Mouse (Mus musculus) lung, postnatal 0 days (tissue): ENCODE measurements at regions not wholly inside any gene's neighbourhood (a gene's known extent, or its start where the extent isn't known, plus 50 kb on each side); places are given as distances from the start of the nearest gene placed in this dataset.

Source experiments
- ATAC-seq: fragments of 200-750 bp; cut with Nextera tagmentation; 2 replicates; pipeline ENCODE4 v1.8.0; 2017; ENCODE audit warnings: moderate library complexity
- DNase-seq: peaks from one replicate; pipeline ENCODE4 v3.0.0-alpha.2; 2016; ENCODE audit warnings: low spot score
- H3K27ac ChIP-seq: fragments of 300-500 bp; sonication (generic); 2 replicates; pipeline ENCODE4 v1.5.1; 2014; ENCODE audit warnings: antibody characterized with exemption, mild to moderate bottlenecking, low read length, mixed read lengths
- H3K27me3 ChIP-seq: fragments of 300-500 bp; sonication (generic); replicated peaks from 2 replicates; pipeline ENCODE4 v1.6.1; 2014; ENCODE audit warnings: low read length, mixed read lengths; ENCODE audit not compliant: insufficient read depth
- H3K36me3 ChIP-seq: fragments of 300-500 bp; sonication (generic); 2 replicates; pipeline ENCODE4 v1.6.1; 2014; ENCODE audit warnings: low read length, mixed read lengths; ENCODE audit not compliant: insufficient read depth
- H3K4me1 ChIP-seq: fragments of 300-500 bp; sonication (generic); 2 replicates; pipeline ENCODE4 v1.6.1; 2014; ENCODE audit warnings: antibody characterized with exemption, low read depth, low read length, mixed read lengths; ENCODE audit not compliant: insufficient read depth
- H3K4me2 ChIP-seq: fragments of 300-500 bp; sonication (generic); replicated peaks from 2 replicates; pipeline ENCODE4 v1.6.1; 2014; ENCODE audit warnings: low read depth, mild to moderate bottlenecking, low read length, moderate library complexity, mixed read lengths
- H3K4me3 ChIP-seq: fragments of 300-500 bp; sonication (generic); 2 replicates; pipeline ENCODE4 v1.5.1; 2014; ENCODE audit warnings: low read depth, low read length
- H3K9ac ChIP-seq: fragments of 300-500 bp; sonication (generic); replicated peaks from 2 replicates; pipeline ENCODE4 v1.6.1; 2014; ENCODE audit warnings: low read depth, mild to moderate bottlenecking
- H3K9me3 ChIP-seq: fragments of 300-500 bp; sonication (generic); 2 replicates; pipeline ENCODE4 v1.6.1; 2016; ENCODE audit warnings: low read length, mixed read lengths
- CTCF ChIP-seq: IDR thresholded peaks from 2 replicates; pipeline ENCODE4 v1.5.1; 2016; ENCODE audit warnings: antibody characterized with exemption, mild to moderate bottlenecking
- EP300 ChIP-seq: IDR thresholded peaks from 2 replicates; pipeline ENCODE4 v1.6.1; 2016; ENCODE audit warnings: antibody characterized with exemption, mild to moderate bottlenecking, control low read depth
- WGBS: fragments of 180-500 bp; shearing (Covaris S2); extraction: QIAGEN DNeasy Blood & Tissue Kit; methylation state at CpG from one replicate; pipeline ENCODE4 v1.1.7; 2014; 5-methylcytosine and 5-hydroxymethylcytosine counted together

- no peak for ATAC-seq
- no peaks in the 10 kb centered on the region for H3K9me3 ChIP-seq
- no peak overlapping the region for H3K4me2 ChIP-seq
- H3K36me3 ChIP-seq: no peaks in the 10 kb centered on the region
- H3K4me1 ChIP-seq: no peaks in the 10 kb centered on the region
- no peaks in the 10 kb centered on the region for H3K27me3 ChIP-seq
- no peak for DNase-seq
- H3K9ac ChIP-seq: no peak overlapping the region
- WGBS: 90% methylated on average over 3 of the region's 3 CpGs
- no peak overlapping the region for H3K27ac ChIP-seq
- H3K4me3 ChIP-seq: no peak overlapping the region
- TF ChIP-seq CTCF (no peak), EP300 (no peak)
Measured at GRCm38 (mm10) chr15:62349981-62350380, 1427.2 kb upstream of the A1bg start.

- Histone ChIP-seq H3K36me3 (no peaks in the 10 kb centered on the region), H3K27ac (no peak overlapping the region), H3K4me3 (no peak overlapping the region), H3K9ac (no peak overlapping the region), H3K4me2 (no peak overlapping the region), H3K9me3 (no peaks in the 10 kb centered on the region), H3K27me3 (no peaks in the 10 kb centered on the region), H3K4me1 (no peaks in the 10 kb centered on the region)
- ATAC-seq (no peak), DNase-seq (no peak)
- TF ChIP-seq EP300 (no peak), CTCF (no peak)
- WGBS: 87% methylated on average over 2 of the region's 2 CpGs
Measured at GRCm38 (mm10) chr15:62348956-62349355, 1426.1 kb upstream of the A1bg start.

GRCm38 (mm10) chr15:62347697-62348096 lies 1424.9 kb upstream of the A1bg start:
- no peak for ATAC-seq
- Histone ChIP-seq H3K36me3 (no peaks in the 10 kb centered on the region), H3K4me1 (no peaks in the 10 kb centered on the region), H3K4me2 (no peak overlapping the region), H3K27me3 (no peaks in the 10 kb centered on the region), H3K27ac (no peak overlapping the region), H3K9me3 (no peaks in the 10 kb centered on the region), H3K4me3 (no peak overlapping the region), H3K9ac (no peak overlapping the region)
- DNase-seq: no peak
- TF ChIP-seq CTCF (no peak), EP300 (no peak)
- WGBS: 54% methylated on average over 2 of the region's 2 CpGs

GRCm38 (mm10) chr15:62345893-62346292 lies 1423.1 kb upstream of the A1bg start:
- no peaks in the 10 kb centered on the region for H3K9me3 ChIP-seq
- H3K27me3 ChIP-seq: no peaks in the 10 kb centered on the region
- no peak overlapping the region for H3K27ac ChIP-seq
- TF ChIP-seq CTCF (no peak), EP300 (no peak)
- ATAC-seq (no peak), DNase-seq (no peak)
- H3K4me2 ChIP-seq: no peak overlapping the region
- no peak overlapping the region for H3K4me3 ChIP-seq
- no peaks in the 10 kb centered on the region for H3K4me1 ChIP-seq
- 60% methylated on average over 5 of the region's 5 CpGs for WGBS
- no peaks in the 10 kb centered on the region for H3K36me3 ChIP-seq
- H3K9ac ChIP-seq: no peak overlapping the region

GRCm38 (mm10) chr15:62336454-62337284 lies 1413.9 kb upstream of the A1bg start:
- WGBS: 68% methylated on average over 6 of the region's 6 CpGs
- no peaks in the 10 kb centered on the region for H3K9me3 ChIP-seq
- no peak overlapping the region for H3K4me2 ChIP-seq
- no peaks in the 10 kb centered on the region for H3K27me3 ChIP-seq
- no peak overlapping the region for H3K9ac ChIP-seq
- no peak overlapping the region for H3K27ac ChIP-seq
- no peaks in the 10 kb centered on the region for H3K4me1 ChIP-seq
- TF ChIP-seq CTCF (no peak), EP300 (no peak)
- DNase-seq: no peak
- no peak for ATAC-seq
- H3K36me3 ChIP-seq: no peaks in the 10 kb centered on the region
- H3K4me3 ChIP-seq: no peak overlapping the region

- WGBS: 87% methylated on average over 4 of the region's 4 CpGs
- ATAC-seq (no peak), DNase-seq (no peak)
- Histone ChIP-seq H3K27me3 (no peaks in the 10 kb centered on the region), H3K9me3 (no peaks in the 10 kb centered on the region), H3K27ac (no peak overlapping the region), H3K4me1 (no peaks in the 10 kb centered on the region), H3K4me3 (no peak overlapping the region), H3K4me2 (no peak overlapping the region), H3K9ac (no peak overlapping the region), H3K36me3 (no peaks in the 10 kb centered on the region)
- 0 out of 2 replicates have a peak, but pooled peaks have one; percentile 14 for TF ChIP-seq CTCF
- TF ChIP-seq EP300: no peak
Measured at GRCm38 (mm10) chr15:62334256-62335009, 1411.6 kb upstream of the A1bg start.
